Mouse (Mus musculus) olfactory bulb, adult 2 months (tissue): Measurements from ENCODE around the gene Ddx47.

Source experiments
- CTCF ChIP-seq: fragments of 200-500 bp; IDR thresholded peaks from 2 replicates; pipeline ENCODE4 v1.5.1; 2012; ENCODE audit warnings: low read depth, mild to moderate bottlenecking, low read length, moderate library complexity; ENCODE audit not compliant: insufficient read depth
- POLR2A ChIP-seq: fragments of 200-500 bp; IDR thresholded peaks from 2 replicates; pipeline ENCODE4 v1.6.1; 2012; ENCODE audit warnings: mild to moderate bottlenecking, low read depth, low read length, moderate library complexity; ENCODE audit not compliant: insufficient read depth

DNA sequence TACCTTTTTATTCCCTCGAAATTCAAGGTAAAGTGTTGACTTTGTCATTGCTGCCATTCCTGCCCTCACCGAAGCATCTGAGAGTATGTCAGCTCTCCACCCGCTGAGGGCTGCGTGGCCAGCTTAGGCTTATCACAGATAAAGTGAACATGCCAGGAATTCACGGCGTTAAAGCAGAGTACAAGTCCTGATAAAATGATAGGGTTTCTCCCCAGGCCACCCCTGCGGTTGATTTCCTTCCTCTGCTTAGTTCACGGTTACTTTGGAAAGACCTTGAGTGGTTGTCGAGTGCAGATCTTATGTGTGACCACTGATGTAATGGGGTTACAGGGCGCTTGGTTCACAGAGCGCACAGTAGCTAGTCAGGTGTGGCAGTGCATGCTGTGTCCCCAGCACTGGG lies 5.8 kb downstream of the Ddx47 start:
- no peak for TF ChIP-seq POLR2A
- TF ChIP-seq CTCF = no peak
